Mouse (Mus musculus) liver, embryonic 11.5 days (tissue): ENCODE results near the gene Cybc1. TPM values are rescaled to one million over a fixed set of nuclear protein-coding genes. Genes with fewer than 3 reads are reported as not detected.

Experiments
- ATAC-seq: fragments of 200-750 bp; cut with Nextera tagmentation; replicated peaks from 2 replicates; pipeline ENCODE4 v1.8.0; 2017; ENCODE audit warnings: moderate number of reproducible peaks, mild to moderate bottlenecking, moderate TSS enrichment, moderate library complexity; ENCODE audit not compliant: low FRiP score
- DNase-seq: peaks from one replicate; pipeline ENCODE4 v3.0.0-alpha.2; 2017; ENCODE audit warnings: low spot score
- H3K27ac ChIP-seq: fragments of 300-500 bp; sonication (generic); 2 replicates; pipeline ENCODE4 v1.5.1; 2014; ENCODE audit warnings: mild to moderate bottlenecking, low read depth, low read length, control low read depth
- H3K27me3 ChIP-seq: fragments of 300-500 bp; sonication (generic); replicated peaks from 2 replicates; pipeline ENCODE4 v1.6.1; 2014; ENCODE audit warnings: low read length, mixed read lengths; ENCODE audit not compliant: control insufficient read depth, insufficient read depth
- H3K36me3 ChIP-seq: fragments of 300-500 bp; sonication (generic); 2 replicates; pipeline ENCODE4 v1.6.1; 2014; ENCODE audit warnings: mild to moderate bottlenecking, low read length, moderate library complexity, mixed read lengths; ENCODE audit not compliant: control insufficient read depth, insufficient read depth
- H3K4me1 ChIP-seq: fragments of 300-500 bp; sonication (generic); replicated peaks from 2 replicates; pipeline ENCODE4 v1.6.1; 2014; ENCODE audit warnings: low read length, mixed read lengths; ENCODE audit not compliant: control insufficient read depth, insufficient read depth
- H3K4me2 ChIP-seq: fragments of 300-500 bp; sonication (generic); 2 replicates; pipeline ENCODE4 v1.6.1; 2014; ENCODE audit warnings: mild to moderate bottlenecking, control low read depth, moderate library complexity
- H3K4me3 ChIP-seq: fragments of 300-500 bp; sonication (generic); 2 replicates; pipeline ENCODE4 v1.5.1; 2014; ENCODE audit warnings: low read depth, low read length, control low read depth
- H3K9ac ChIP-seq: fragments of 300-500 bp; sonication (generic); 2 replicates; pipeline ENCODE4 v1.6.1; 2014; ENCODE audit warnings: low read depth, low read length, control low read depth
- H3K9me3 ChIP-seq: fragments of 300-500 bp; sonication (generic); 2 replicates; pipeline ENCODE4 v1.6.1; 2016; ENCODE audit warnings: low read length, inconsistent platforms, mixed read lengths; ENCODE audit not compliant: control insufficient read depth
- WGBS: fragments of 180-500 bp; shearing (Covaris S2); extraction: QIAGEN DNeasy Blood & Tissue Kit; methylation state at CpG from one replicate; pipeline ENCODE4 v1.1.7; 2014; 5-methylcytosine and 5-hydroxymethylcytosine counted together
- polyA plus RNA-seq: library from polyadenylated mRNA; unstranded; fragments of >200 nt; fragmentation: Nextera tagmentation; extraction: Ambion mirVana; gene quantifications from 2 replicates; pipeline ENCODE4 v1.2.1, GENCODE M21; 2014

The Cybc1 gene
- polyA plus RNA-seq, 1 experiment from 2014 or later = 35.1 TPM

- Histone ChIP-seq H3K4me3 (no peak overlapping the region), H3K27ac (no peak overlapping the region), H3K9me3 (no peaks in the 10 kb centered on the region), H3K4me2 (no peak overlapping the region), H3K4me1 (no peaks in the 10 kb centered on the region), H3K36me3 (peaks cover 53% of the 10 kb centered on the region), H3K9ac (no peak overlapping the region), H3K27me3 (no peaks in the 10 kb centered on the region)
- 83% methylated on average over 6 of the region's 6 CpGs for WGBS
- no peak for DNase-seq
- ATAC-seq = no peak
Measured at GRCm38 (mm10) chr11:121221321-121222010, 7.7 kb downstream of the Cybc1 start.

GRCm38 (mm10) chr11:121220771-121221170 is 8.4 kb downstream of the Cybc1 start:
- peaks cover 51% of the 10 kb centered on the region for H3K36me3 ChIP-seq
- no peak overlapping the region for H3K9ac ChIP-seq
- no peaks in the 10 kb centered on the region for H3K4me1 ChIP-seq
- DNase-seq (no peak), ATAC-seq (no peak)
- no peaks in the 10 kb centered on the region for H3K9me3 ChIP-seq
- H3K4me2 ChIP-seq = no peak overlapping the region
- H3K4me3 ChIP-seq = no peak overlapping the region
- WGBS = 90% methylated on average over 5 of the region's 5 CpGs
- H3K27me3 ChIP-seq = no peaks in the 10 kb centered on the region
- no peak overlapping the region for H3K27ac ChIP-seq

DNA sequence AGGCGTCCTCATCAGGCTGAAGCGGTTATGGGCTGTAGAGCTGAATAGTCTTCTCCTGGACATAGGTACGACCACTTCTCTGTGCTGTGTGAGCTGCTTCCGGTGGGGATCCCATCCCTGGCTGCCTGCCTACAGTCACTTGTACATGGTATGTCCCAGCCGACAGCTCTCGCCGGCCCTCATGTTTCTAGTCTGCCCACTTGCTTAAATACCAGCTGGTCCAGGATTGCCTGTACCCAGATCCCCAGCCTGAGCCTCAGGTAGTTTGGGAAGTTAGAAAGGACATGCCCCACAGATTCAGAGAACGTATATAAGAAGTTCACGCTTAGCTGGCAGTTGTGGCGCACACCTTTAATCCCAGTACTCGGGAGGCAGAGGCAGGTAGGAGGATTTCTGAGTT is 9.3 kb downstream of the Cybc1 start:
- ATAC-seq = no peak
- DNase-seq = no peak
- Histone ChIP-seq H3K4me3 (no peak overlapping the region), H3K4me2 (no peak overlapping the region), H3K9ac (no peak overlapping the region), H3K4me1 (no peaks in the 10 kb centered on the region), H3K36me3 (peaks cover 43% of the 10 kb centered on the region), H3K9me3 (no peaks in the 10 kb centered on the region), H3K27ac (no peak overlapping the region), H3K27me3 (no peaks in the 10 kb centered on the region)
- 90% methylated on average over 11 of the region's 11 CpGs for WGBS

- peaks cover 19% of the 10 kb centered on the region for H3K36me3 ChIP-seq
Measured at GRCm38 (mm10) chr11:121216831-121217230, 12.3 kb downstream of the Cybc1 start.

GRCm38 (mm10) chr11:121204161-121205006 is 24.7 kb downstream of the Cybc1 start, which contains the start of the genes Hexdc and Ogfod3:
Gene Hexdc (plus strand): TSS chr11:121204433.
Gene Ogfod3 (minus strand): TSS chr11:121204711.
- H3K4me2 ChIP-seq = peak within 1 kb of the TSS; percentile 81
- DNase-seq (peak; percentile 100), ATAC-seq (peak; percentile 99)
- no peaks in the 10 kb centered on the region for H3K27me3 ChIP-seq
- H3K27ac ChIP-seq = peak within 1 kb of the TSS; percentile 57
- peaks cover 11% of the 10 kb centered on the region for H3K4me1 ChIP-seq
- H3K9ac ChIP-seq = peak within 1 kb of the TSS; percentile 78
- WGBS = under 1% methylated on average over 68 of the region's 70 CpGs
- peak within 1 kb of the TSS; percentile 70 for H3K4me3 ChIP-seq
- H3K36me3 ChIP-seq = no peaks in the 10 kb centered on the region
- H3K9me3 ChIP-seq = no peaks in the 10 kb centered on the region

More at GRCm38 (mm10) chr11:121216831-121217230, 12.3 kb downstream of the Cybc1 start:
- 91% methylated on average over 3 of the region's 3 CpGs for WGBS
- Histone ChIP-seq H3K4me3 (no peak overlapping the region), H3K4me2 (no peak overlapping the region), H3K27ac (no peak overlapping the region), H3K9me3 (no peaks in the 10 kb centered on the region), H3K27me3 (no peaks in the 10 kb centered on the region), H3K9ac (no peak overlapping the region), H3K4me1 (no peaks in the 10 kb centered on the region)
- no peak for ATAC-seq
- no peak for DNase-seq

- 0 out of 2 replicates have a peak overlapping the region, but pooled peaks have one; percentile 30 for H3K9ac ChIP-seq
- under 1% methylated on average over 5 of the region's 5 CpGs for whole genome bisulfite sequencing
- peak overlapping the region; percentile 52 for H3K27ac ChIP-seq
- peak overlapping the region; percentile 70 for H3K4me3 ChIP-seq
- no peak for ATAC-seq
- H3K36me3 ChIP-seq = no peaks in the 10 kb centered on the region
- H3K4me2 ChIP-seq = peak overlapping the region; percentile 81
- peaks cover 11% of the 10 kb centered on the region for H3K4me1 ChIP-seq
- H3K9me3 ChIP-seq = no peaks in the 10 kb centered on the region
- H3K27me3 ChIP-seq = no peaks in the 10 kb centered on the region
- DNase-seq = no peak
Measured at GRCm38 (mm10) chr11:121203859-121204160, 25.3 kb downstream of the Cybc1 start.

- H3K4me1 ChIP-seq = peaks cover 11% of the 10 kb centered on the region
- no peaks in the 10 kb centered on the region for H3K27me3 ChIP-seq
- no peaks in the 10 kb centered on the region for H3K9me3 ChIP-seq
- no peak overlapping the region for H3K4me3 ChIP-seq
- H3K9ac ChIP-seq = no peak overlapping the region
- no peak overlapping the region for H3K27ac ChIP-seq
- H3K36me3 ChIP-seq = no peaks in the 10 kb centered on the region
- ATAC-seq (no peak), DNase-seq (no peak)
- no peak overlapping the region for H3K4me2 ChIP-seq
- WGBS = 68% methylated on average over 11 of the region's 11 CpGs
Measured at GRCm38 (mm10) chr11:121201436-121202198, 27.5 kb downstream of the Cybc1 start.

DNA sequence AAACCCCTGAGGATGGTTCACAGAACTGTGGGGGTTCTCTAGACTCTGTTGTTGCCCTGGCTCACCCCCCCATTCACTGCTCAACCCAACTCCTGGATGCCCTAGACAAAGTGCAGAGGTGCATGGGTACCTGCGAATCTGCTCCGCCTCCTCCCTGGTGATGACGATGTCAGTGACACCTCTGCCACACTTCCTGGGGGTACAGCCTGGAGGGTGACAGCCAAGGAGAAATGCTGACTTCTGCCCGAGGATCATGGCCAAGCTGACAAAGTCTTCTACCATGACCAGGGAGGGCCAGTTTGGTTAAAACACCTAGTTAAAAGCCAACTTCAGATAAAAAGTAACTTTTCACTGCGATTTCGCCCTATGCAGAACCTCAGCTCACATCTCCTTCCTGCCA is 28.3 kb downstream of the Cybc1 start:
- no peak for ATAC-seq
- 89% methylated on average over 6 of the region's 6 CpGs for WGBS
- Histone ChIP-seq H3K9ac (no peak overlapping the region), H3K36me3 (no peaks in the 10 kb centered on the region), H3K4me3 (no peak overlapping the region), H3K4me1 (peaks cover 11% of the 10 kb centered on the region), H3K4me2 (no peak overlapping the region), H3K27ac (no peak overlapping the region), H3K9me3 (no peaks in the 10 kb centered on the region), H3K27me3 (no peaks in the 10 kb centered on the region)
- no peak for DNase-seq
